Mouse (Mus musculus): ENCODE measurements around the gene Mlec.
A peak's percentile ranks its signal among the peaks of the same experiment; 100 is the strongest.
"Not testable (repeated sequence)": the region's sequence is repeated elsewhere in the genome, so short reads cannot be mapped to it uniquely, and the experiment has no call there.

The Mlec gene

DNA sequence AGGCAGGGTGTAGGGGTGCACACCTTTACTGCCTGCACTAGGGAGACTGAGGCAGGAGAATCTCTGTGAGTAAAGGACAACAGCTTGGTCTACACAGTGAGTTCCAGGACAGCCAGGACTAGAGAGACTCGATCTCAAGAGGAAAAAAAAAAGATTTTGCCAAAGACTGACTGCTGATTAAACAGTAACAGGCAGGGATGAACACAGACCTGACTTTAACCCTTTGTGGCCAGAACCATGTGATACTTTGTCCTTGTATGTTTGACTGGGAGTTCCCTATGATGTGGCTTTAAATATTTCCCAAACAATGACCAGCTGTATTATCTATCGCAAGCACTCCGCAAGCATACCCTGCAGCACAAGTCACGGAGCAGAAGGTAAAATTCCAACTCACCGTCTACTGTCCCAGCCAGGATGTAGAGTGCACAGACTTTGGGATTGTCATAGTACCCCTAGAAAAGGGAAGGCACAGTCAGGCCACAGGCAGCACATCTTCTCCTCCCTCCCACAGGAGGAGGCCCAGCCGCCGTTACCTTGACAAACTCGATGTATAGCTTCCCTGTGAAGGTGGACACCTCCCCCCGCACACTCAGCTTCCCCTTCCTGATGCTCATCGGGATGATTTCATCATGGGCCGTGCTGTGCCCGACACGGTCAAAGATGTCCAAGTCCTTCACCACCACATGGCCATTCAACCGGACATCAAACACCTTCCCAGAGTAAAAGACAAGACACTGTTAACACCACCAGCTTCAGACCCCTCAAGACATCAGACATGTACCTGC is 8.1 kb downstream of the Mlec start:
- DNase-seq, result no peak

DNA sequence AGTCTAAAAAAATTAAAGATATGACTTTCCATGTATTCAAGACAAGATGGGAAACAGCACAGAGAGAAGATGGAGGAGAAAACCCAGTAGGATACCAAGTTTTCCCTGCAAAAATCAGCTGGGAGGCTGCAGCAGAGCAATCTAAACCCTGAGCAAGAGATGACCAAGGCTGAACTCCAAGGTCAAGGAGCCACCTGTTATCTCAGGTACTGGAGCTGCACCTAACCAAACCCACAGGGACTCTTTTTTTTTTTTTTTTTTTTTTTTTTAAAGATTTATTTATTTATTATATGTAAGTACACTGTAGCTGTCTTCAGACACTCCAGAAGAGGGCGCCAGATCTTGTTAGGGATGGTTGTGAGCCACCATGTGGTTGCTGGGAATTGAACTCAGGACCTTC is 9.1 kb downstream of the Mlec start:
- not testable (repeated sequence) for DNase-seq

DNA sequence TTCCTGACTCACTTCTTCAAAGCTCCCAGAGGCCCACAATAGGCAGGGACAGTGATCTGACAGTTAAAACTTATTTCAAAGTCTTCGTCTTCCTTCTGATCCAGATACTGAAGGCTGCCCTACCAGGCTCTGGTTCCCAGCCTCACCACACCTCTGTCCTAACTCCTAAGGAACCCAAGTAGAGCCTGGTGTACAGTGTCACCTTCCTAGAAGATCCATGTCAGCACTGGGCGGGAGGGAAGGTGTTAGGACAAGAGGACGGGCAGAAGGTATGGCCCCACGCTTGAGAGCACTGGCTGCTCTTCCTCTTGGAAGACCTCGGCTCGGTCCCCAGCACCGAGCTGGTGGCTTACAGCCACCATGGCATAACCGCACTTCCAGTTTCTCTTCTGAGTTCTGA is 9.6 kb downstream of the Mlec start:
- DNase-seq, result no peak

DNA sequence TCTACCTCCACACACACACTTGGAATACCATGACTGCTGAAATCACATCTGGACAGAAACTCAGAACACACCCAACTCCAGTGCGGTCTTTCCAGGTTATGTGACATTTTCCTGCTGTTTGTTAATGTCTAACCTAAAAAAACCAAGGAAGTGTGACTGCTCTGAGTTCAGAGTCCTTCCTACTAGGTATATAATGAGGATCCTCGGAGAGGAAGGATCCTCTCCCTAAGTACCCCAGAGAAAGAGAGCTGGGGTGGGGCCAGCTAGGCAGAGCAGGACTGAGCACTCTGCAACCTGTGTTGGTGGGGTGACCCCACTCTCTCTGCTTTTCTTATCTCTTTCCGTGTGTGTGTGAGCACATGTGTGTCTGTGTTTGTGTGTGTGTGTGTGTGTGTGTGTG is 10.6 kb downstream of the Mlec start:
- DNase-seq, result no peak

DNA sequence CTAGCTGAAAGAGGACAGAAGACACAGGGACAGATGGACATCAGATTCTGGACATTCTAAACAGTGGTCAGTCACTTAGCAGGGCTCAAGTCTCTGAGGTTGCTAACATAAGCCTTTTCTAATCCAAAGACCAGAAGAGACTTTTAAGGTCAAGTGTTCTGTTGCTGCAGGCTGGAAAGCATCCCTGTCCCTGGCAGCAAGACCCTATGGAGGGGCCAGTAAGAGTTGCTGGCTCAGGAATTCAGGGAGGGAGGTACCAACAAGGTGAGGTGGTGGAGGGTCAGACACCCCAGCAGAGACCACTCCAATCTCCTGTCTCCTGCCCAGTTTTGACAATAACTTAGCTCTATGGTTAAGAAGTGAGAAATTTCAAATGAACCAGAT is 11.2 kb downstream of the Mlec start:
- no peak for DNase-seq

DNA sequence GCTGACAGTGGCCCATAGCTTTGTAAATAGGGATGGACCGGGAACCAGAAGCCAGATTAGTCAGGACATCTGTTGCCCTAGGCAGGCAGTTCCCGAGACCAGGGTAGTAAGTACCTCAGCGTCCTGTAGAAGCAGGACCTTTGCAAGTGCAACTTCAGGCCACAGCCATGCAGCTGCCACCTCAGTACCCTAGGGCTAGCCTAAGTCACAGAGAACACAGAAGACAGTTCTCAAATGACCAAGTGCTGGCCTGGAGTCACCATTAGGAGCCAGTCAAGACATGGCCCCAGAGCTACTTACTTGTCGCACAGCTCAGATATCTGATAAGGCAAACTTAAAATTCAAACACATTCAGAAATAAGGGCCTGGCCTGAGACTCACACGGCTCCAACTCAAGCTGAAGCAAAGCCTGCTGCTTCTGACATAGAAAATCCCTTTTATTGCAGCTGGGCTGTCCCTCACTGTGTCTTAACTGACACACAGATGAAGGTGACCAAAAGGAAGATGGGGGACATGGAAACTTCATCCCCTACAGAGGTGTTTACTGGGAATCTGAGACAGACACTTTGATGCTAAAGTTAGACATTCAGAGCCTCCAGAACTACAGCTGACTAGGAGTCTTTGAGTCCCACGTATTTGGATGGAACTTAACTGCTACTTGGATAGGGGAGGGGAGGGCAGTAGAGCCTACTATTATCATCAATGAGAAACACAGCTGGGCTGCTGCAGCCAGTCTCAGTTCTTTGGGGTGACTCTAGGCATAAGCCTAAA is 11.8 kb downstream of the Mlec start:
- DNase-seq, result no peak

DNA sequence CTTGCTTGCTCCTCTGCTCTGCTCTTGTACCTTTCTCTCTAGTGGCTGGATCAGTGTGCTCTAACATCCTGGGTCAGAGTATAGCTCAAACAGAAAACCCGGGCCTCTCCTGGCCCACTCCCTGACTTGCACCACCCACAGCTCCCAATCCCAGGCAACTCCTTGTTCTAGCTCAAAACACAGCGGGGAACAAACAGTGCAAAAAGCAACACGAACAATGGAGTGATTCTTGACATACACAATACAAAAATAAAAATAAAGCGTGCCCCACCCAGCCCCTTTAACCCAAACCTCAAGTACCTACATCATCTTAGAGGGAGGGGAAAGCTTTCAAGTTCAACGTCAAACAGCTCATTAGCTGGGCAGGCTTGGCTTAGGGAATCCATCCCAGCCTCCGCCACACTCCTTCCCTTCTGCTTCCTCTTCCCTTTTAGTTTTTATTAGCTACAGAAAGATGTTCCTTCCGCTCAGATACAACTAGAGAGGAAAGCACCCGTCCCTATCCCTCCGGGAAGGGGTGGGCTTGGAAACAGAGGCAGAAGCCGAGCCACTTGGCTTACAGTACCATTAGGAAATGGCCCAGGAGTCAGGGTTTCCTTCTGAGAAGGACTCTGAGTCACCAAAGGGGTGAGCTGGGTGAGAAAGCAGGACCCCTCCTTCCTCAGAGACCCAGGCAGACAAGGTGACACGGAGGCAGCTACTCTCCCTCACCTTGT is 12.6 kb downstream of the Mlec start:
- DNase-seq, result no peak

DNA sequence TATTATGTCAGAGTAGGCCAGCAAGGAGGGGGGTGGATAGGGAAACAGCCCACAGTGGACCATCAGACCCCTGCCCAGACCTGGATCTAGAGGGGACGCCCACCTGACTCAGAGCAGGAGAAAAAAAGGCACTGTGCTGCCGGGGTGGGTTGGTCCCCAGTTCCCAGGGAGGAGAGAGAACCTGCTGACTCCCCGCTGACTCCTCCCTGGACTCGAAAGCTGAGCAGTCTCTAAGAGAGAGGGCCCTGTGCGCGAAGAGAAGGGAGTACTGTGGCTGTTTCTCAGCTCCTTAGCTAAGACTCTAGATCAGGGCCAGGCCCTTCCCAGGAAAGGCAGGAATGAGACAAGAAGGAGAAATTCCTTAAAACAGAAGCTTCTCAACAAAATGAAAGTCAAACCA is 13.5 kb downstream of the Mlec start:
- DNase-seq, result no peak

DNA sequence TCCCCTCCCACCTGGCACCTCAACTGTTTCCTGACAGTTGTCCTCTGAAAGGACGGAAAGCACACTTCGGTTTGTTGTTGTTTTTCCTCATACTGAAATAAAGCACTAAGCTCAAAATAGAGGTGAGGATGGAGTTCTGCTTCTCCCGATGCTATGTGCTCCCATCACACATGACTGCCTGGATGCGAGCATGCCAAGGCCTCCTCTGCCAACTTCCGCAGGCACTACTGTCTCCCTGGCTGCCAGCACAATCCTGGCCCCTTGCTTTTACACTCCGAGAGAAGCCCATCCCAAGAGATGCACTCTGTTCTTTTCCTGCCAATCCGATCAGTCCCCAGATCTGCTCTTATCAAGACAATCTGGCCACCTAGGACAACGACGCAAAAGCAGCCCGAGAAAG is 14.4 kb downstream of the Mlec start:
- no peak for DNase-seq

DNA sequence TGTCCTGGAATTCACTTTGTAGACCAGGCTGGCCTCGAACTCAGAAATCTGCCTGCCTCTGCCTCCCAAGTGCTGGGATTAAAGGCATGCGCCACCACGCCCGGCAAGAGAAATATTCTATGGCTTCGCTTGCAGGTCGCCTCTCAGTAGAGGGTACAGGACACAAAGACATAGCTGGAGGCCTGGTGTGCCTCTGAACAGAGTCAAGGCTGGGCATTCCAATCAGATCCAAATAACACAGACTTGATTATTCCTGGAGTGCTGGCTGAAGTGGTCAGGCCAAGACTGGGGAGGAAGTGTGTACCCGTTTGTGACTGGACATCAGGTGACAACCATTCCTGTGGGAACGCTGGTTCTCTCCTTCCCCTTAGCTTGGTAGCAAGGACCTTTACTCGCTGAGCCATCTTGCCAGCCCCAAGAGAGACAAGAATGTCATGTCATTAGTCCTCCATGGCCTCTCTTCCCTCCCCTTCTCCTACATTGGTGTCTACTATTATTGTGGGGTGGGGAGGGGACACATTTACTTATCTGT is 15.7 kb downstream of the Mlec start:
- DNase-seq, result no peak

DNA sequence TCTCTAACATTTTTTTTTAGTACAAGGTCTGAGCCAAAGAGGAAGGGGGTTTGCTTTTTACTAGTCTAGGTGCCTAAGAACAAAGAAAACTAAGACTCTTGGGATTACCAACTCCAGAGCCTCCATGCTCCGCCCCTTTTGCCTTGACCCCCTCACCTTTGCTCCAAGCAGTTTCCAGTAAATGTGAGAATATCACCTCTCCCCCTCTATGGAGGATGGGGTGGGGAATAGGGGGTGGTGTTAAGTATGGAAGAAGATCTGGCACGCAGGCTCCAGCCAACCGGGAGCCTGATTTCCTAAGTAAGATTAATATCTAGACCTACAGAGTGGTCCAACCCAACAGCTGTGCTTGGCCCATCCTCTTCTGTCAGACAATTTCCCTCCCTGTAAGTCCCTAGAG is 17.3 kb downstream of the Mlec start:
- no peak for DNase-seq

DNA sequence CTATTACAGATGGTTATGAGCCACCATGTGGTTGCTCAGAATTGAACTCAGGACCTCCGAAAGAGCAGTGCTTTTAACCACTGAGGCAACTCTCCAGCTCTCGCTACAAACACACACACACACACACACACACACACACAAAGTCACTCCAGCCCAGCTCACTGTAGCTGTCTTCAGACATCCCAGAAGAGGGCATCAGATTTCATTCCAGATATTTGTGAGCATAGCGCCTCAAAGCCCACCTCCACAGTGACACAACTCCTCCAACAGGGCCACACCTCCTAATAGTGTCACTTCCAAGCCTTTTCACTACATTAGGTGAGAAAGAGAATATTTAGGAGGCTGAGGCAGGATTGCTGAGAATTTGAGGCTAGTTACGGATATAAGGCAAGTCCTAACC is 18.9 kb downstream of the Mlec start:
- DNase-seq, result no peak

DNA sequence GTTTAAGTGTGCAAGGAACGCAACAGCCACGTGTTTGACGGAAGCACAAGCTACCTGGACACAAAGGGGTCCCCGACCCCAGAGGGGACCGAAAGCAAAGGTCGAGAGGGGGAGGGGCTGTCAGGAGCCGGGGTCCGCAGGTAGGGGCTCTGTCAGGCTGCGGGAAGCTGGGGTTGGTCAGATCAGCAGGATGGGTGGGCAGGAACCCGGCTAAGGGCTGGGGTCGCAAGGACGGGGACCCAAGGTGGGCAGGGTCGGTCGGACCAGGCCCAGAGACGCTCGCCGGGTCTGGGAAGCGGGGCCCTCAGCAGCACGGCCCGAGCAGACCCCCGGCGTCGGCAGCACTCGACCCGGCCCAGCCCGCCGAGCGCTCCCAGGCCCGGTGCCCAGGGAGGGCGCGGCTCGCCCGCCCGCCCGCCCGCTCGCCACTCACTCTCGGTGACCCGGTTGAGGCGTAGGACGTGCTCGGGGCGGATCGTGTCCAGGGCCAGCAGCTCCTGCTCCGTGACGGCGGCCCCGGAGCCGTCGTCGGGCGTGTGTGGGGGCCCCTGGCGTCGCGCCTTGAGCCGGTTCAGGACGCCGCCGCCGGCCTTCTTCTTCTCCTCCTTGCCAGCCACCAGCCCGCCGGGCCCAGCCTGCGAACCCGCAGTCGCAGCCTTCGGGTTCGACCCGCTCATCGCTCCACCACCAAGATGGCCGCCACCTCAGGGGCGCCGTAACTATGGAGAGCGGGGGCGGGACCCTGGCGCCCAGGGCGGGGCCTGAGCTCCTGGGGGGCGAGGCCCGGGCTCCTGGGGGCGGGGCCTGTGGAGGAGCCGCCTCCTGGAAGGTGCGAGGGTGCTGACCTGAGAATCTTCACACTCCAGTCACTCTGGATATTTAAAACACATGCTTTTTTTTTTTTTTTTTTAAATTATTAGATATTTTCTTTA is 23.5 kb downstream of the Mlec start, which contains the start of gene Unc119b:
Gene Unc119b, minus strand, starts transcription at position 742 of the 932 bp plus-strand sequence.
- DNase-seq, result peak; percentile 90

DNA sequence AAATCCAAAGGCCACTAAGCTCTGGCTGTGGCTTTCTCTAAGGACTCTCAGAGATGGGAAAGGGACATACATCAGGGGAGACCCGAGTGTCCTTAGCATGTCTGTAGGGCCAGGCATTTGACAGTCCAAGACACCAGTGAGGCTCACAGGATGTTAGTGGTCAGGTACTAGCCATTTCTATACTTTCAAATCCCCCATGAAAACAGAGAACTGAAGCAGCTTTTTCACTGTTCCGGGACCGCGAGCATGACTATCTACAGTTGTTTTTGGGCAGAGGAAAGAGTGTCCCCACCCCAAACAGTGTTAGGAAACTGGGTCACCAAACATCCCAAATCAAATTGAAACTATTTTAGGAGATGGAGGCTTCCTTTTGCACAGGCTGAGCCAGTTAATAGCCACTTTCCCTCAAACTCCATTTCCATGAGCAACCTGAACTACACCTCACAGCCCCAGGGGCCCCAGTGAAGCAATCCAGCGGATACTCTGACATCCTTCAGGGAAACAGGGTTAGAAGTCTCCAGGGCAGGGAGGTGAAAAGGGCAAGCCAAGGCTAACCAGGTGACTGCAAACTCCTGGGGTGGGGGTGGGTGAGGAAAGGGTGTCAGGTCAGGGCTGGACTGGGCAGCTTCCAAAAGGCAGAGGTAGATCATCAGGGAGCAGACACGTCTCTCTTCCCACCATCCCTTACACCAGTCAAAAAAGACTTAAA is 24.5 kb downstream of the Mlec start:
- no peak for DNase-seq

DNA sequence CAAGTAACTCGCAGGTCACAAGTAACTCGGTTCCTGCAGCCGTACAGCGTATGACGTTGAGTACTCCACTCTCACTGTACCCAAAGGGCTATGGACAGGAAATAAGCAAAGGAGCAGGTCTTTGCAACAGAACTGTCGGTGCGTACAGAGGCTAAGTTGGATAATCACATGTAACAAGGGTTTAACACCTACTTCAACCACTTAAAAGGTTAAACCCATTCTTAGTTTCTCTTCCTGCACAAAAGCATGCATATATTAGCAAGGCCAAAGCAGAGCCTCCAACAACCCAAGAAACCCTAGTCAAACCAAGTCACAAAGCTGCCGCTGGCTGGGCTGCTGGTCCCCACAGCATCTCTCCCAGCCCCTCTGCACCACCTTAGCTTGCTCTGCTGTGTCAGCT is 25.5 kb downstream of the Mlec start:
- no peak for DNase-seq

DNA sequence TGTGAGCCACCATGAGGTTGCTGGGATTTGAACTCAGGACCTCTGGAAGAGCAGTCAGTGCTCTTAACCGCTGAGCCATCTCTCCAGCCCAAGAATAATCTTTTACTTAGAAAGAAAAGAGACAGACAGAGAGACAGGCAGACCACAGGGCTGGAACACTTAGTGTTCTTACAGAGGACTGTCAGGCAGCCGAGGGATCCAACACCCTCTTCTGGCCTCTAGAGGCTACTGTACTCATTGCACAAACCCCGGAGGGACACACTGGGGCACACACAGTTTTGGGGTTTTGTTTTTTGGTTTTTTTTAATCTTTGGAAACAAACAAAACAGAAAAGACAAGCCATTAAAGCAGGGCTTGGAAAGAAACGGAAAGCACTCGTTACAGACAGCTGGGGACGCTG is 28.7 kb downstream of the Mlec start:
- DNase-seq, result no peak

DNA sequence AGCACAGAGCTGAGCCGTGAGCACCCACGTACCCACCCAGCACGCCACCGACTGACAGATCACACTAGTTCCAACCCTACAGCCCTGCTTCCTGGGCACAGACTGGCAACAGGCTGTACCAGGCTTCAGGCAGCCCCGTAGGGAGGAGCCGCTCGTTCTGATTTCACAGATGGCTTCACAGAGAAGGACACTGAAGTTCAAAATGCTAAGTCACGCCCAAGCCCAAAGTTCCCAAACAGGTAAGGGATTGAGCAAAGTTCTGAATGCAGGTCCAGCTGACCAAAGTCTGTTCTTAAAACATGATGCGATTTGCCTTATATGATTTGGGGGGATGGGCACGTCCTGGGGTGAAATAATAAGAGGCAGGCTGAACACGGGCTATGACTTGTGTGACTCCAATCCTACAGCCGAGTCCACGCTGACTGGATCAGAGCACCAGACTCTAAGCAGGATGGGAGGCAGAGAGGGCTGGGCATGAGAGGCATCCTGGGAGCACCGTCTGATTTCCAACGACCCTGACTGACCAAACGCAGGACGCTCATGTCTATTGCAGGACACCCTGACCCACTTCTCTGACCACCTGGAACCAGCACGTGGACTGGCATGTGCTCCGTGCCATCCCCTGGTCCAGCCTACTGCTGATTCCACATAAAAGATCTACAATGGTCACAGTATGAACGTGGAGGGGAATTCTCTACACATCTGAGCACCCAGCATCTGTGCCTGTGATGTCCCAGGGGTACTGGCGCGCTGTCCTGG is 30.4 kb downstream of the Mlec start:
- DNase-seq, result peak; percentile 63

DNA sequence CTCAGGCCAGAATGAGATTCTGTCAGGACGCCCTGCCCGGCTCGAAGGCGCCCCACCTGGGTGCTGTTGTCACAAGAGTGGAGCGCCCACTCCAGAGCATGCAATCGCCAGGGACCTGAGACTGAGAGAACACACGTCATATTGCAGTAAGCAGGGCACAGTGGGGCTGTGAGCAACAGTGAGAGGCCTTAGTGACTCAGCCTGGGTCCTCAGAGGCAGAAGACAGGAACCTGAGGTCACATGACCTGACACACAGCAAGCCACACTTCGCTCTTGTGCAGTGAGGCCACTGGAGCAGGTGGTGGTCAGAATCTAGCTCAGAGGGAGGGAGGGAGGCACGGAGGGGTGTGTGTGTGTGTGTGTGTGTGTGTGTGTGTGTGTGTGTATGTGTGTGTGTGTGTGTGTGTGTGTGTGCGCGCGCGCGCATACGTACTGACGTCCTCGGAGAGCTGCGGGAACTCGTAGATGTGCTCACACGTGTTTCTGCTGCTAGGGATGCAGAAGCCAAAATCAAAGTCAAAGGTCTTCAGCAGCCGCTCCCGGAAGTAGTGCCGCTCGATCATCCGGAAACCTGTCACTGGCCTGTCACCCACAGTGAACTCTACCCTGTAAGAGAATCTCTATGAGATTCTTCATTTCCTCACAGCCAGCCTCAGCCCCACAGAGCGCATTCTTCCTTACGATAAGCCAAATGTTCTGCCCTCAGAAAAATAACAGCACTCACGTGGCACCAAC is 31.2 kb downstream of the Mlec start:
- no peak for DNase-seq

DNA sequence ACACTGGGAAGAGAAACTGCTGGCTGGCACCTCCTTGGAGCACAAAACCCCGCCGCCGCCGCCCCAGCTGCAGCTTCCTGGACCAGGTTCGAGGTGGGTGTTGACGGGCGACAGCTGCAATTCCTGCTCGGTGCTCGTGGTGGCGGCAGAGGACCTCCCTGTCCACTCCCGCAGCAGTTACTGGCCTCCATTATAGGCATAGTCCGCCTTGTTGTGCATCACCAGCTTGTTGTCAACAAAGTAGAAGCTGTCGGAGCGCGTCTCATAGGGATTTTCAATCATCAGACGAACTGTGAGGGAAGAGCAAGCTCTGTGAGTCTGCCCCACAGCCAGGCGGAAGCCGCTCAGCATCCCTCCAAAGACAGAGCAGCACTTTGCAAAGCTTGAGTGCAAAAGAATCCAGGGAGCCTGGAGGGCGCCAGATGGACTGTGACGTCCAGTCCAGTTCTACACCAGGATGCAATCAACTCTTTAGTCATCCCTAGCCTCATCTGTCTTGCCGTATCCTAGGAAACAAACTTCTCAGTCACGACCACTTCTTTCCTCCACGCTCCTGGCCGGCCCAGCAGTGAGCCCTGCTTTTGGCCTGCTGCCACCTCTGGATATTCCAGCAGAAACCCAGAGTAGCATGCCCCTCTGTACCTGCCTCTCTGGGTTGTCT is 32.6 kb downstream of the Mlec start:
- peak; percentile 87 for DNase-seq

DNA sequence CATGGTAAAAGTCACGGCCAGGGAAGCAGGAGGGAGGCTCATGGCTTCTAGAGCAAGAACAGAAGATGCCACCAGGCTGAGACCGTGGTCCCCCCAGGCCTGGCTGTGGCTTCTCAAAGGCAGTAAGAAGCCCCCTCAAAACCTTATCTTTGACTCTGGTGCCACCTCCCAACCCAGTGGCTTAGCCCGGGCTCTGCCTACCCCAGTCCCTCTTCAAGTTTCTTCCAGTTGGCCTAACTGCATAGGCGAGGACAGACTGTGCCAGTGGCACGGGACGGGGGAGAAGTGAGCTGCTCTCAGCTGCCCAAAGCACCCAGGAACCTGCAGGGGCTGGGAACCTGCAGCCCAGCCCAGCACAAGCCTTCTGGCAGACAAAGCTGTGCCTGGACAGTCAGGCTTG is 33.3 kb downstream of the Mlec start:
- no peak for DNase-seq
